Mouse (Mus musculus): ENCODE measurements around the gene Fstl1. TPM values are rescaled to one million over a fixed set of nuclear protein-coding genes. Genes with fewer than 3 reads are reported as not detected.
A peak's percentile ranks its signal among the peaks of the same experiment; 100 is the strongest.

The Fstl1 gene
- total RNA-seq, 1 experiment from 2014 or later, result 0.47 TPM

DNA sequence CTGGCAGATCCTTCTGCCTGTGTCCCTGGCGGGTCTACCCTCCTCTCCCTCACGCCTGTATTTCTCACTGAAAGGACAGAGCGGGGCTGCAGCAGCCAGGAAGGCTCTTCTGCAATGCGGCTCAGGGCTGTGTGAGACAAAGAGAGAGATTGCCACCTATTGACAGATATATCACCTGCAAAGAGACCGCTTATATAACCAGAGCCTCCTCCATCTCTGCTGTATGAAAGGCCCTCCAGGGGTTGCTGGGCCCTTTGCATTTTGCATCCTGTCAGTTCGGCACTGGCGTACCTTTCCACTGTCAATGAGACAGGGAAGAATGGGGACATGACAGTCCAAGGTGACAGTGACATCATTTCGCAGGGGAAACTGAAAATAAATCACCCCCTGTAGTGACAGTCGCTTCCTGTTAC lies 35.8 kb downstream of the Fstl1 start:
- ATAC-seq (ENCODE audit: extremely low read depth, insufficient number of reproducible peaks, low FRiP score, poor library complexity, severe bottlenecking), result peak; percentile 30; the same call in 1 of the 2 replicates

DNA sequence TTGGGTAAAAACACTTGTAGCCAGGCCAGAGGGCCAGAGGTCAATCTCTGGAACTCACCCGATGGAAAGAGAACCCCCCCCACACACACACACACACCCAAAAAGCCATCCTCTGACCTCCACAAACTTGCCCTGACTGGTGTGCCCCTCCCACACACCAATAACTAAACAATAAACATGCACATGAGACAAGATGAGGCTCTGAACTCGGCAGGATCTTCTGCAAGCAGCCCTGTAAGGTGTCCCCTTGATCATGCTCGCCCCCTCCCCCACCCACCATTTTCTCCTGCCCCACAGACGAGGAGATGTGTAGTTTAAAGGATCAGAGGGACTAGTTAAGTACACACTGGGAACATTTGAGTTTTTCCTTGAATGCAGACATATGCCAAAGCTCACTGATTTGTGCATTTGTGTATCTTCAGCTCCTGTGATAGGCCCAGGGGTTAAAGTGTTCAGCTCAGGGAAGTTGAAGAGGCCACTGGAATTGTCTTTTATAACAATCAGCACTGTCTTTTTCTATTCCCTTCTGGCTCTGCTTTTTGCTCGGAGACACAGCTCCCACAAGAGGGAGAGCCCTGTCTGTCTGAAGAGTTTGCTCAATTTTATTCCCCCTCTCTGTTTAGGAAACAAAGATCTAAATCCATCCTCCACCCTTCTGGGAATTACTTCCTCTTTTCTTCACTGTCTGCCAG lies 37.2 kb downstream of the Fstl1 start:
- no peak for ATAC-seq (ENCODE audit: extremely low read depth, insufficient number of reproducible peaks, low FRiP score, poor library complexity, severe bottlenecking)

DNA sequence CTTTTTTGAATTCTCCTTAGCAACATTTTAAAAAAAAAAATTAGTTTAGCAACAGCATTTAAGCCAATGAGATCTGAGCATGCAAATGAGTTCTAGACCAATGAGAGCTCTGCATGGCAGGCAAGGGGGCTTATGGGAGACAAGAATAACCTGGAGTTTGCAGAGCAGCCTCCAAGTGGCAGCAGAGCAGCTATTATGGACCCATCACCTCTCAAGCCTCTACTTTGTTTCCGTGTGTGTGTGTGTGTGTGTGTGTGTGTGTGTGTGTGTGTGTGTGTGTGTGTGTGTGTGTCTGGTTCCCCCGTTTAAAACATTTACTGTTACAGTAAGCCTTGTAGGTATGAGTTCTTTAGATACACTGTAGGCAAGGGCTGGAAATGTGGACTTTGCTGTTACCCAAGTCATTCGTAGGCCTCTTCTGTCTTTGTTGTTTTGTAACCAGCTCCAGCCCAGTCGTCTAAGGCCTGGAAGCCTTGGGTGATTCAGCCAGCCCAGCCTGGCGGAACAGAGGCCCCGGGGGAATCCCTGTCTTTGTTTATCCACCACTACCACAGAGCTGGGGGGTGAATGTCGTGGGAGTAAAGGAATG lies 37.8 kb downstream of the Fstl1 start:
- peak; percentile 57; the same call in 1 of the 2 replicates for ATAC-seq (ENCODE audit: extremely low read depth, insufficient number of reproducible peaks, low FRiP score, poor library complexity, severe bottlenecking)

DNA sequence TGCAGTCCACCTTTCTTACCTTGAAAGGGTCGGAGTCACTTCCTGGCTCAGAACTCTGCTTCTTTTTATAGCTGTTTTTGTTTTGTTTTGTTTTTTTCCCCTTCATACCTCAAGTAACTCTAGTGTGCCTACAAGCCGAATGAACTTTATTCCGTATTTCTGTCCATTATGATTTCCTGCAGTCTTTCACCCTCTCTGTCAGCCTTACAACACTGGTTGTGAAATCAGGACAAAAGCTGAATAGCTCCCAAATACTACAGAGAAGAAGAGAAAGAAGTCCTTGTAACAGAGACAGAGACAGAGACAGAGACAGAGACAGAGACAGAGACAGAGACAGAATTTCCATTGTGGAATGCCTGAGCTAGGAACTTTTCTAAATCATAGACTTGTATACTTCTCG lies 41.3 kb downstream of the Fstl1 start:
- ATAC-seq (ENCODE audit: extremely low read depth, insufficient number of reproducible peaks, low FRiP score, poor library complexity, severe bottlenecking), result no peak

DNA sequence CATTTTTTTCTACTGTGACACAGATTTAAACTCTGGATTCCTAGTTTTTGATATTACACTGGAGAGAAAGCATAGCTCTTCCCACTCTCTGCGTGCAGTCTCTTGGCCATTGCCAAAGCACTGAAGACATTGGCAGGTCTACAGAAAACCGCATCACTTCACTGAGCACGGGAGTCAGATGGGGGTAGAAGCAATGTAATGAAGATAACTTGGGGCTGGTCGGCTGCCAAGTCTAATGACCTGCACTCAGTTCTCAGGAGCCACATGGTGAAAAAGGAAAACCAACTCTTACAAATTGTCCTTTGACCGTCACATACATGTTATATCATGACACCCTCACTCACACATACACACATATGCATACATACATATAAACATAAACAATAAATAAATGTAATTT lies 47.3 kb downstream of the Fstl1 start:
- no peak for ATAC-seq (ENCODE audit: extremely low read depth, insufficient number of reproducible peaks, low FRiP score, poor library complexity, severe bottlenecking)

DNA sequence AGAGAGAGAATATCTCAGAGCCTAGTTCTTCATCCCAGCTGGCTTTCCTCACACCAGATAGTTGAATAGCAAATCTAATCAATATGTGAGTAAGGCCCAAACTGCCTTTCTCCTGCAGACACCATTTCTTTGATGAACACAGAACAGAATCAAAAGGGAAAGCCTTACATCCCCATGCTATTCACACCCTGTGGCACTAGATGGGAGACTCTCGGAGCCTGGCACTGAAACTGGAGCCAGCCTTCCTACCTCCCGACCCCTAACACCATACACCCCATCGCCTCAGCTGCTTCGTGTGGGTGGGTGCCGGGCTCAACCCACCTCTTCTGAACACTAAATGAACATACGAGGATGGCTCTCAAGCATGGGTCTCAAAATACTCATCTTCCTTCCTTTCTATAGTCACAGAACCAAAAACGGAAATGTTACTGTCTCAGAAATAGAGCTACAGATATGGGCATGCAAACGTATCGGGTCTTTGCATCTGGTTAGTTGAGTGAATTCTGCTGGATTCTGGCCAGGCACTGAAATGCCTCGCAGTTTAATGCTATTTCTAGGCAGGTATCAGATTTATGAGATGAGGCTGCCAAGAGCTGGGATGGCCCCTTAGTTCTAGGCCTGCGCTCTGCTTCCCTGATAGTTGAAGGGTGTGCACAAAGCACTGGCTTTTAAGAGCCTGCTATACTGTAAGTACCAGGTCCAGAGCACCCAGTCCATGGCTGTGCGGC lies 48.3 kb downstream of the Fstl1 start:
- ATAC-seq (ENCODE audit: extremely low read depth, insufficient number of reproducible peaks, low FRiP score, poor library complexity, severe bottlenecking), result no peak

DNA sequence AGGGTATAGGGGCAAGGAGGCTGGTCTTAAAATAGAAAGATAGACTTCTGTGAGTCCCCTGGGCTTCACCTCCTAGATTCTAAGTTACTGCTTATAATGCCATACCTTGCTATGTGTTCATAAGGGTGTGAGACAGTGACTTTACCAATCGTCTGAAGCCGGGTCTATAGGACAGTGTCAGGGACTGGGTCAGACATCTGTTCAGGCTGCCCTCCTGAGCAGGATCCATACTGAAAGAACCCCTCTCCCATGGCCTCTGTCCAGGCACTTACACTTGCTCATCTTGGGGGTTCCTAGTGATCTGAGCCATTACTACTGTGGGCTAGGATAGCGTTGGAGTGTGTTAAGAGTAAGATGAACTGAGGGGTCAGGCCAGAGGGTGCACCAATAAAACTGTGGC lies 49.6 kb downstream of the Fstl1 start:
- ATAC-seq (ENCODE audit: extremely low read depth, insufficient number of reproducible peaks, low FRiP score, poor library complexity, severe bottlenecking), result no peak

DNA sequence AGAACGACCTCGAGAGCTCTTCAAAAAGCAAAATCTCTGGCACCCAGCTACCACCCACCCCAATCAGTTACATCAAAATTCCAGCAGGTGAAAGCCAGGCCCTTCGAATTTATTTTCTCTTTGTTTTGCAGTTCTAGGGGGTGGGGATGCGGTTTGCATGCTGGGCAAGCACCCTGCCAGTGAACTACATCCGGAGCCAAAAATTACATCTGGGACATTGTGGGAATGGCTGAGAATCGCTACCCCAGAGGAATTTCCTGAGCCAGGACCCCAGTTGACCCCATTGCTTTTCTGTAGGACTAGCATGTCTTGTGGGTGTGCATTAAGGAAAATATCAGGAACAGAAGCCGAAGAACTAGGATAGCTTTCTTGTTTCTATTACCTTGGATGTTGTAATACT lies 54.4 kb downstream of the Fstl1 start:
- ATAC-seq (ENCODE audit: extremely low read depth, insufficient number of reproducible peaks, low FRiP score, poor library complexity, severe bottlenecking), result no peak

DNA sequence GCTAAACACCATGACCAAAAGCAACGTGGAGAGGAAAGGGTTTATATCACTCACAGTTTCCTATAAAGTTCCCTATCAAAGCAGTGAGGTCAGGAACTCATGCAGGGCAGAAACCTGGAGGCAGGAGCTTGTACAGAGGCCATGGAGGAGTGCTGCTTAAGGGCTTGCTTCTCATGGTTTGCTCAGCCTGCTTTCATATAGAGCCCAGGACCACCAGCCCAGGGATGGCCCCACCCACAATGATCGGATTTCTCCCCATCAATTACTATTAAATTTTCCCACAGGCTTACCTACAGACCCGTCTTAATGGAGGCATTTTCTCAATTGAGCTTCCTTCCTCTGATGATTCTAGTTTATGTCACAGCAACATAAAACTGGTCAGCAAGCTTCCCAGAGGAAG lies 60.9 kb downstream of the Fstl1 start:
- no peak for ATAC-seq (ENCODE audit: extremely low read depth, insufficient number of reproducible peaks, low FRiP score, poor library complexity, severe bottlenecking)

DNA sequence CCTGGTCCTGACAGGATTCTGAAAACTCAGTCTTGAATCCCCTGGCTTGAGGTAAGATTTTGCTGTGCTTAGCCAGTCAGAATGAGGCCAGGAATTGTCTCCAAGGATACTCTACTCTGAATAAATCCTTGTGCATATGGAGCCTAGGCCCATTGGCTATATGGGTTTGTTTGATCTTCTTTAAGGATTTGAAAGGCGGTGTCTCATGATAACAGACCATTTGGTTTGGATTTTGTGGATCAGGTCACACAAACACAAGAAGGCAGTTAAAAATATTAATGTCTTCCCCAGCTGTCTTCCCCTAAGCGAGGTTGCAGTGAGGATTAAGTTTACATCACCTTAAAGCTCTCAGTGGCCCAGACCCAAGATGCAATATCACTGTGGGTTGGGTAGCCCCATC lies 65.8 kb downstream of the Fstl1 start:
- ATAC-seq (ENCODE audit: extremely low read depth, insufficient number of reproducible peaks, low FRiP score, poor library complexity, severe bottlenecking), result no peak

DNA sequence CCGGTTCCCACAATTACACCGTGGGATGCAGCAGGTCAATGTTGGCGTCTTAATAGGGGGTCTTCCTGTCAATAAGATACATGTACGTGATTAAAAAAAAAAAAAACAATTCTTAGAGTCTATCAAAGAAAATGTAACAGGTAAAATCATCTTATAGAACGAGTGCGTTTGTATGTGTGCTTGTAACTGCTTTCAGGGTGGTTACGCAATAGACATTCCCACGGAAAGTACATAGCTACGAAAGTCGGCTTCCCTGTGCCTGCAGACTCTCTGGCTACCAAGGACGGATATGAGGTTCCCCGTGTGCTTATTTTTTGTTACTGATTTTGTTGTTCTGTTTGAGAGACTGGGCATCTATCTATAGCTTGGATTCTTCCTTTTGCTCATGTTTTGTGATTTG lies 67.1 kb downstream of the Fstl1 start:
- no peak for ATAC-seq (ENCODE audit: extremely low read depth, insufficient number of reproducible peaks, low FRiP score, poor library complexity, severe bottlenecking)

DNA sequence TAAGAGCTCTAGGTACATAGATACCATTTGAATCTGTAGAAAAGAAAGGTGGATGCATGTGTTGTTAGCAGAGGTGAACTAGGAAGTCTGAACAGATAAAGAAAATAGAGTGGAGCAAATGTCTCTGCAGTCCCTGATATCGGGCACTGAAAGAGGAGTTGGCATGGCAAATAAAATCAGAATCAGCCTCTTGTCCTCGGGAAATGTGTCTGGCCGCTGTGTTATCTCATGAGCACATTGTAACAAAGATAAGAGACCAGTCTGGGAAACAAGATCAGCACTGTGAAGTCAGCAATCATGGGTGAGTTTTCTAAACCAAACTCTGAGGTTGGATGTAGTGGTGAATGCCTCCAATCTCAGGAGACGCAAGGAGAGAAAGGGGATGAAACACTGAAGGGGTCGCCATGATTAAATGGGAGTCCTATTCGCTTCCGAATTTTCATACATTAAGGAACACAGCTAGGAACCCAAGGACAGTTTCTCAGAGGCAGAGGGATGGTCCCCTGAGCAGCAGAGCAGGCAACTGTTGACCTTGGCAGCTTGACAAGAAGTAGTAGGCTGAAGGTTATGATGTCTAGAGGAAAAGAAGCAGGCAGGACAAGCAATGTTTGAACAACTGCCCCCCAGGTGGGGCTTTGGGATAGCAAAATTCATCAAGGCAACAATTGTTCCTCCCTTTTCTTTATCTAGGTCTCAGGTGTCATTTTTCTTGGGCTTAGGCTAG lies 68.7 kb downstream of the Fstl1 start:
- ATAC-seq (ENCODE audit: extremely low read depth, insufficient number of reproducible peaks, low FRiP score, poor library complexity, severe bottlenecking), result no peak

DNA sequence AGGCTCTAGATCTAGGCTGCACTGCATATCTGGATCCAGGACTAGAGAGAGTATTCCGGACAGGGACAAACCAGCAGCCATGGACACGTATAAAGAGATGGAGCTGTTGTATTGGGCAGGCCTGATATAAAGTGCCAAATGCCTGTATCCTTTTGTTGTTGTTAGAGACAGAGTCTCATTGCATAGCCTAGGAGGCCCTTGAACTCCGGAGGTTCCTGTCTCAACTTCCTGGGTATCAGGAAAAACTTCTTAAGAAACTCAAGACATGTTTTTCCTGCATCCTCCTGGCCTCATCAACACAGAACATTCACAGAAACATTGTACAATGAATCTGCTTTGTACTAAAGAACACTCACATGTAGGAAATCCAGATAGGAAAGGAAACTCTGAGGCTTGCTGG lies 70.4 kb downstream of the Fstl1 start:
- ATAC-seq (ENCODE audit: extremely low read depth, insufficient number of reproducible peaks, low FRiP score, poor library complexity, severe bottlenecking), result no peak

DNA sequence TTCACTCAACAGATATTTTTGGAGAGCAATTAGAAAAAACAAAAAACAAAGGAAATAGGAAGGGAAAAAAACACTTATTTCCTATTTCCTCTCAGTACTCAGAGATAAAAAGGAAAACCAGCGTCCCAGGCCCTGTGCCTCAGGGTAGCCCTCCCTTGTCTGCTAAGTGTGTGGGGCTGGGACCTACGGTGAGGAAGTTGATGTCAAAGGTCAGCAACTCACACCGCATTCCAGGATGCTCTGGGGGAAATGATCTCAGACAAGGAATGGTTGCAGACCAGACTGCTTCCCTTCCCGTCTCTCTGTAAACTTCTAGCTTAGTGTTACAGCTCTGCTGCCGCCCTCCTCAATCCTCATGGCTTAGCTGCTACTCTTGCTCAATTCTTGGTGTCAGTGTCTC lies 74.7 kb downstream of the Fstl1 start:
- no peak for ATAC-seq (ENCODE audit: extremely low read depth, insufficient number of reproducible peaks, low FRiP score, poor library complexity, severe bottlenecking)

DNA sequence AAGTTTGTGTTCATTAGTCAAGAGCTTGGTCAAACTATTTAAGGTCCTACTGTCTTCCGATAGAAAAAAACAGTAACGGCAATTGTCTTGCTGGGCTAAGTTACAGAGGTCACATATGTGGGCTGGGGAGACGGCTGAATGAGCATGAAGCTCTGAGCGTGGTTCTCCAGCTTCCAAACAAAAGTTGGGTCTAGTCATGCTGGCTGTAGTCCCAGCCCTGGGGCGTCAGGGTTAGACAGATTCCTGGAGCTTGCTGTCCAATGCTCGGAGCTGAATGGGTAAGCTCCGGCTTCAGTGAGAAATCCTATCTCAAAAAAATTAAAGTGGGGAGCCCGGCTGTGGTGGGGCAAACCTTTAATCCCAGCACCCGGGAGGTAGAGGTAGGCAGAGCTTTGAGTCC lies 76.6 kb downstream of the Fstl1 start:
- ATAC-seq (ENCODE audit: extremely low read depth, insufficient number of reproducible peaks, low FRiP score, poor library complexity, severe bottlenecking), result no peak

DNA sequence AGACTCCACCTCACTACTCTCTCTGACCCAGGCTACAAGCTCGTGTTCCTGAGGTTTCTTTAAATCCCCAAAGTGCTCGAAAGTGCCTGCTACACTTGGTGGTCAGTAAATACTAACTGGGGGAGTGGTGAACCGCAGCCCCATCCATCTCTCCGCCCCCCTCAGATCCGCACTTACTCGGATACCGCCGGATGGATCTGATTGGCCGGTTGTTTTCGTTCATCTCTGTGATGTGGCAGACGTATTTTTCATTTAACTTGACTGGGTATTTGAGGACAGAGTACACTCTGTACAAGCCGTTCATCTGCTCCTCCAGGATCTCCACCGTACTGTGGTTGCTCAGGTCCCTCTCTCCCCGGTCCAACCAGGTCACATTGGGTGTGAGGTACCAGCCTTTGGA lies 77.4 kb downstream of the Fstl1 start:
- no peak for ATAC-seq (ENCODE audit: extremely low read depth, insufficient number of reproducible peaks, low FRiP score, poor library complexity, severe bottlenecking)

DNA sequence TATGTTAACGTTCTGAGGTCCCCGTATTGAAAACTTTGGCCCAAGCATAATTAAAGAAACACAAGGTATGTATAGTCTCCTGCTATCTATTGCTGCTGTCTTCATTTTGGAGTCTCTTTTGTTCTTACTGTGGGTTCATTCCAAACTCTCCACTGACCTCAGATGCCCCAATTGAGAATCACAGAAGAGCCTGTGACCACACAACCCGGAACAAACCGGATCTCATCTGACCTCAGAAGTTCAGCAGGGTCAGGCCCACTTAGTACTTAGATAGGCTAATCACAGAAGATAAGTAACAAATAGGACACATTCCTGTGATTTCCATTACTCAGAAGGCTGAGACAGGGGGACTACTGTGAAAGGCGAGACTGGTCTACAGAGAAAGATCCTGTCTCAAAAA lies 77.9 kb downstream of the Fstl1 start:
- no peak for ATAC-seq (ENCODE audit: extremely low read depth, insufficient number of reproducible peaks, low FRiP score, poor library complexity, severe bottlenecking)

DNA sequence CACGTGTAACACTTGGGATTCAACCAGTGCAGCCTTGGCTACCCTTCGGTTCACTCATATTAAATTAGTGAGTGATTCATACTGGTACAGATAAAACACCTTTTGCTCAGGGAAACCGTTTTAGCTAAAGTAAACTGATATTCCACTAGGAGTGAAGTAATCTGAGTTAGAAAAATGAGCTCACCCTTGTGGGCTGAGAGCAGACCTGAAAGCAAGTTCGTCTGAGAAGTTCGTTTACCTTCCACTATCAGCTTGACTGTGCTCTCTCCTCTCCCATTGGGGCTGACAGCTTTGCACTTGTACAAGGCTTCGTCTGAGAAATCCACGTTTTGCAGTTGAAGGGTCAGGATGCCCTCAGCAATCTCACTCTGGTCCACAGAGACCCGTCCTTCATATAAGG lies 78.9 kb downstream of the Fstl1 start:
- ATAC-seq (ENCODE audit: extremely low read depth, insufficient number of reproducible peaks, low FRiP score, poor library complexity, severe bottlenecking), result no peak

DNA sequence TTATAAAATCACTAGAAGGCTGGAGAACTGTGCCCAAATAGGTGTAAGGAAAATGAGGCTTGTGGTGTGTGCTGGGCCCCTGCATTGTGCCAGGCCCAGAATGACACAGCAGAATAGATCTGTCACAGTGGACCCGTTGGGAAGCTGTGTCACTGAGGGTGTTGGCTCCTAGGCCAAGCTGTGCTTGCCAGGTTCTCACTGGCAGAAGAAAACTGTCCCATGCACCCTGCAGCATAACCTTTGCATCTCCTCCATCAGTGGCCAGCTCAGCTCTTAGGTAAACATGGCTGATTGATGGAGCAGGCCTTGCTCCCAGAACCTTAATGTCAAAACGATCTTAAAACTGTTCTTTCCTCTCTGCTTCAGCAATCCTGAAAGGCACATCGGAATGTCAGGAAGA lies 79.7 kb downstream of the Fstl1 start:
- no peak for ATAC-seq (ENCODE audit: extremely low read depth, insufficient number of reproducible peaks, low FRiP score, poor library complexity, severe bottlenecking)

DNA sequence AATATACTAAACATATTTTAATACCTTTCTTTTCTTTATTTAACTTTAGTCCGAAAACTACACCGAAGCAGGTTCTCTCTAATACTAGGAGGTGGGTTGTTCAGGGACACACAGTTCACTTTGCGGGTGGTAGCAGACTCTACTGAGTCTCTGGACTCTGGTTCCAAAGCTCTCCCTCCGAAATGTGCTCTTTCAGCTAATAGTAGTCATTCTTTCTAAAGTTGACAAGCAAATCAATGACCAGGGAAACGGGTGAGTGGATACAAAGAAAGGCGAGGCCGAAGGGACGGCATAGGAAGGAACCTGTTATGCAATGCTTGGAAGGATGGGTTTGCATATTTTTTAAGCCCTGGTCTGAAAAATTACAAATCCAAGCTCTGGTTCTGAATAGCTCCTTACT lies 80.8 kb downstream of the Fstl1 start:
- no peak for ATAC-seq (ENCODE audit: extremely low read depth, insufficient number of reproducible peaks, low FRiP score, poor library complexity, severe bottlenecking)
